Comparison of ENCODE assay signal across 35 mouse cellular contexts in genomic region chr13:51182236-51182635, GRCm38 (mm10).
"Had no signal": no experiment of that assay in that cellular context is flagged by ENCODE, and none has a peak within 500 bp of the region (broad histone marks: within the 10 kb centered on the region; RNA-seq: fewer than 3 reads in every experiment).

No protein-coding gene starts in this region.

- H3K9ac ChIP-seq: heart, embryonic 12.5 days; heart, embryonic 13.5 days; heart, embryonic 15.5 days; hindbrain, embryonic 12.5 days; hindbrain, embryonic 13.5 days; hindbrain, embryonic 14.5 days; hindbrain, embryonic 15.5 days; intestine, embryonic 15.5 days; kidney, embryonic 15.5 days had no signal

- H3K27me3 ChIP-seq: heart, embryonic 12.5 days; heart, embryonic 13.5 days; heart, embryonic 15.5 days; hindbrain, embryonic 12.5 days; hindbrain, embryonic 13.5 days; hindbrain, embryonic 15.5 days; intestine, embryonic 15.5 days; kidney, embryonic 15.5 days had no signal

- H3K9me3 ChIP-seq: heart, embryonic 10.5 days; heart, embryonic 15.5 days; hindbrain, embryonic 12.5 days; hindbrain, embryonic 13.5 days; hindbrain, embryonic 15.5 days; intestine, embryonic 15.5 days had no signal

- H3K4me3 ChIP-seq: heart, adult 2 months; heart, embryonic 10.5 days; heart, embryonic 12.5 days; heart, embryonic 13.5 days; heart, embryonic 15.5 days; hindbrain, embryonic 10.5 days; hindbrain, embryonic 12.5 days; hindbrain, embryonic 13.5 days; hindbrain, embryonic 15.5 days; intestine, embryonic 15.5 days; kidney, embryonic 15.5 days; layer of hippocampus, adult 2 months had no signal

- ATAC-seq: hindbrain, embryonic 16.5 days; hindbrain, postnatal 0 days; inflammation-experienced regulatory T-cells, adult 6 months; intestine, embryonic 15.5 days; intestine, embryonic 16.5 days; intestine, postnatal 0 days had no signal

- H3K4me2 ChIP-seq: heart, embryonic 11.5 days; heart, embryonic 12.5 days; heart, embryonic 13.5 days; heart, embryonic 15.5 days; hindbrain, embryonic 12.5 days; hindbrain, embryonic 13.5 days; hindbrain, embryonic 14.5 days; hindbrain, embryonic 15.5 days; intestine, embryonic 15.5 days; kidney, embryonic 15.5 days had no signal

- DNase-seq: heart, adult 18-20 months; heart, adult 2 months; heart, postnatal 10 days; heart, postnatal 14 days; heart, postnatal 36 days; heart, postnatal 4 days; kidney, adult 11 months; kidney, adult 18-20 months; kidney, adult 8-10 months; kidney, adult 9 months; kidney, postnatal 10 days; kidney, postnatal 14 days; kidney, postnatal 25 days; kidney, postnatal 36 days; layer of hippocampus, adult 9-11 months; layer of hippocampus, postnatal 36 days had no signal

- H3K27ac ChIP-seq: heart, adult 2 months; heart, embryonic 10.5 days; heart, embryonic 13.5 days; heart, embryonic 15.5 days; hindbrain, embryonic 10.5 days; hindbrain, embryonic 12.5 days; hindbrain, embryonic 13.5 days; hindbrain, embryonic 14.5 days; hindbrain, embryonic 15.5 days; hindbrain, postnatal 0 days; intestine, embryonic 15.5 days; kidney, embryonic 15.5 days; kidney, postnatal 0 days; layer of hippocampus, adult 2 months had no signal

- H3K4me1 ChIP-seq: heart, embryonic 10.5 days; heart, embryonic 12.5 days; heart, embryonic 13.5 days; heart, embryonic 15.5 days; hindbrain, embryonic 10.5 days; hindbrain, embryonic 12.5 days; hindbrain, embryonic 13.5 days; hindbrain, embryonic 15.5 days; intestine, embryonic 15.5 days; kidney, embryonic 15.5 days had no signal

- H3K36me3 ChIP-seq: heart, embryonic 10.5 days; heart, embryonic 12.5 days; heart, embryonic 13.5 days; heart, embryonic 15.5 days; hindbrain, embryonic 10.5 days; hindbrain, embryonic 12.5 days; hindbrain, embryonic 13.5 days; hindbrain, embryonic 15.5 days; intestine, embryonic 15.5 days; kidney, embryonic 15.5 days had no signal
